Comparison of ENCODE assay signal across 23 mouse cellular contexts in the genomic region with DNA sequence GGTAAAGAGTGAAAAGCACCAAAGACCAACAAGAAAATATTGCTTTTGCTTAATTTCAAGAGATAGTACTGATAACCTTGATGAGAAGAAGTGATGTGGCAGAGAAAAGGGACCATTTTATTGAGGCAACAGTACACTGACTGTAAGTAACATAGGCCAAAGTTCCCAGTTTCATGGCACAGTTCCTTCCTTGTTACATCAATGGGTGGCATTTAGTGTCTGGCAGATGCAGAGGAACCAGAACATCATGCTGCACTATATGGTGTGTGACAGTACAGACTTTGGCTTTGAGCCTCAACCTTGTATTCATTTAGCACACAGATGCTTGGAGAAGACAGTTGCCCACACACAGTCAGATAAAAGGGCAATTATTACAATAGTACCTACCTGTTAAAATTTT.
A peak's percentile ranks its signal among the peaks of the same experiment; 100 is the strongest.
DNase-seq lines count a peak whose midpoint lies in the region; ATAC-seq and TF ChIP-seq lines count a peak whose summit lies in the region.
"Had no signal": no experiment of that assay in that cellular context is flagged by ENCODE, and none has a peak within 500 bp of the region (broad histone marks: within the 10 kb centered on the region; RNA-seq: fewer than 3 reads in every experiment).

No protein-coding gene starts in this region.

- no peaks in the 10 kb centered on the region for H3K27me3 ChIP-seq in liver, postnatal 0 days (ENCODE audit: insufficient read depth, low read length)
- H3K27me3 ChIP-seq in heart, adult 2 months (ENCODE audit: control insufficient read depth, insufficient read depth, low read length): no peaks in the 10 kb centered on the region
- no peaks in the 10 kb centered on the region for H3K27me3 ChIP-seq in forebrain, postnatal 0 days (ENCODE audit: insufficient read depth, low read length)
- H3K27me3 ChIP-seq: CH12.LX, Patski had no signal

- DNase-seq in Muller cell, postnatal 12 days (ENCODE audit: inconsistent ontology term): peak; percentile 20
- no peak for DNase-seq in liver, postnatal 0 days
- no peak for DNase-seq in heart, adult 2 months
- no peak for DNase-seq in urinary bladder, adult 2 months (ENCODE audit: low spot score)
- DNase-seq in forebrain, postnatal 0 days: no peak
- DNase-seq: adrenal gland, adult 2 months; adrenal gland, adult 8-10 months; adrenal gland, postnatal 10 days; adrenal gland, postnatal 14 days; adrenal gland, postnatal 25 days; adrenal gland, postnatal 36 days; B cell, adult 2 months; cerebellum, adult 11 months; cerebellum, adult 11-12 months; cerebellum, adult 18-20 months had no signal

- no peak for TF ChIP-seq CTCF in liver, postnatal 0 days (IDR thresholded peaks at IDR 0.05; ENCODE audit: low read depth)
- no peak for TF ChIP-seq CTCF in heart, adult 2 months (IDR thresholded peaks at IDR 0.05)
- no peak for TF ChIP-seq CTCF in forebrain, postnatal 0 days (IDR thresholded peaks at IDR 0.05; ENCODE audit: low read depth)

- H3K4me1 ChIP-seq in liver, postnatal 0 days (ENCODE audit: insufficient read depth): no peaks in the 10 kb centered on the region
- H3K4me1 ChIP-seq in heart, adult 2 months (ENCODE audit: control insufficient read depth, insufficient read depth, low read length): no peaks in the 10 kb centered on the region; the same call in 1 of the 2 replicates
- no peaks in the 10 kb centered on the region for H3K4me1 ChIP-seq in forebrain, postnatal 0 days (ENCODE audit: insufficient read depth)

- H3K27ac ChIP-seq in liver, postnatal 0 days (ENCODE audit: low read depth): no peak overlapping the region
- H3K27ac ChIP-seq in heart, adult 2 months: no peak overlapping the region
- no peak overlapping the region for H3K27ac ChIP-seq in forebrain, postnatal 0 days (ENCODE audit: low read depth, low read length)

- no peak overlapping the region for H3K4me2 ChIP-seq in liver, postnatal 0 days (ENCODE audit: low read depth, low read length)
- no peak overlapping the region for H3K4me2 ChIP-seq in forebrain, postnatal 0 days (ENCODE audit: low read depth)

- no peak overlapping the region for H3K9ac ChIP-seq in liver, postnatal 0 days (replicated peaks)
- no peak overlapping the region for H3K9ac ChIP-seq in heart, adult 2 months (ENCODE audit: low read depth, low read length)
- no peak overlapping the region for H3K9ac ChIP-seq in forebrain, postnatal 0 days

- H3K9me3 ChIP-seq in liver, postnatal 0 days (ENCODE audit: low read length): no peaks in the 10 kb centered on the region
- no peaks in the 10 kb centered on the region for H3K9me3 ChIP-seq in forebrain, postnatal 0 days (ENCODE audit: low read length)

- H3K36me3 ChIP-seq in liver, postnatal 0 days (replicated peaks; ENCODE audit: insufficient read depth, low read length): no peaks in the 10 kb centered on the region
- no peaks in the 10 kb centered on the region for H3K36me3 ChIP-seq in heart, adult 2 months (ENCODE audit: control insufficient read depth, insufficient read depth, low read length)
- H3K36me3 ChIP-seq in forebrain, postnatal 0 days (ENCODE audit: insufficient read depth): no peaks in the 10 kb centered on the region
- H3K36me3 ChIP-seq: G1E had no signal

- intact Hi-C loops in heart, adult 2 months (cut with DNase I): loop anchor here (10.0 kb wide), 1 partner anchor 106 kb away; no protein-coding TSS in a partner anchor

- TF ChIP-seq POLR2A in heart, adult 2 months (IDR thresholded peaks at IDR 0.05; ENCODE audit: insufficient read depth, low read depth, low read length): no peak

- H3K79me2 ChIP-seq in heart, adult 2 months (replicated peaks; ENCODE audit: control insufficient read depth, insufficient read depth, low read length): no peaks in the 10 kb centered on the region

- no peak for TF ChIP-seq EP300 in liver, postnatal 0 days (IDR thresholded peaks at IDR 0.05; ENCODE audit: low read depth)
- no peak for TF ChIP-seq EP300 in heart, adult 2 months (IDR thresholded peaks at IDR 0.05; ENCODE audit: insufficient read depth, low read depth, low read length)

- ATAC-seq in granulocyte monocyte progenitor cell, adult 5-6 weeks (replicated peaks; ENCODE audit: poor library complexity, severe bottlenecking): 0 out of 2 replicates have a peak, but pooled peaks have one; percentile 26
- peak; percentile 63 for ATAC-seq in megakaryocyte, adult 5-6 weeks (ENCODE audit: poor library complexity, severe bottlenecking)
- ATAC-seq in monocyte, adult 5-6 weeks (replicated peaks; ENCODE audit: insufficient number of reproducible peaks, low FRiP score, low TSS enrichment, poor library complexity, severe bottlenecking): 0 out of 2 replicates have a peak, but pooled peaks have one; percentile 57
- no peak for ATAC-seq in liver, postnatal 0 days
- no peak for ATAC-seq in forebrain, postnatal 0 days
- ATAC-seq: activated CD4-positive, CD25-positive, alpha-beta regulatory T cell, adult 4 months; CD4-positive, CD25-positive, alpha-beta regulatory T cell, adult 4 months had no signal

- H3K4me3 ChIP-seq in liver, postnatal 0 days (ENCODE audit: low read depth, low read length): no peak overlapping the region
- H3K4me3 ChIP-seq in heart, adult 2 months: no peak overlapping the region
- no peak overlapping the region for H3K4me3 ChIP-seq in forebrain, postnatal 0 days (ENCODE audit: low read depth, low read length)

Comparison
In these comparisons a context has a peak if more than half of its experiments do, and no peak if none do; other contexts are left out.
1. ATAC-seq: peak in granulocyte monocyte progenitor cell, adult 5-6 weeks (single experiment), megakaryocyte, adult 5-6 weeks (single experiment) and monocyte, adult 5-6 weeks (single experiment); none in liver, postnatal 0 days (single experiment) and forebrain, postnatal 0 days (single experiment).